Mouse (Mus musculus): ENCODE results near the gene Cd180.

Gene Cd180

GRCm38 (mm10) chr13:102745626-102746342 is 52.4 kb downstream of the Cd180 start:
- DNase-seq: no peak

GRCm38 (mm10) chr13:102746803-102747561 is 53.6 kb downstream of the Cd180 start:
- no peak for DNase-seq

- no peak for DNase-seq
Observed at GRCm38 (mm10) chr13:102749194-102749593, 55.8 kb downstream of the Cd180 start.

- DNase-seq: no peak
Observed at GRCm38 (mm10) chr13:102749891-102750290, 56.5 kb downstream of the Cd180 start.

- no peak for DNase-seq
Observed at GRCm38 (mm10) chr13:102753714-102754556, 60.6 kb downstream of the Cd180 start.

- DNase-seq: no peak
Observed at GRCm38 (mm10) chr13:102755124-102755523, 61.8 kb downstream of the Cd180 start.

GRCm38 (mm10) chr13:102756071-102756470 is 62.7 kb downstream of the Cd180 start:
- no peak for DNase-seq

- no peak for DNase-seq
Observed at GRCm38 (mm10) chr13:102758021-102758420, 64.7 kb downstream of the Cd180 start.

- DNase-seq: no peak
Observed at GRCm38 (mm10) chr13:102761410-102761809, 68.1 kb downstream of the Cd180 start.

- no peak for DNase-seq
Observed at GRCm38 (mm10) chr13:102762203-102762602, 68.8 kb downstream of the Cd180 start.

- no peak for DNase-seq
Observed at GRCm38 (mm10) chr13:102764218-102764617, 70.9 kb downstream of the Cd180 start.

- DNase-seq: no peak
Observed at GRCm38 (mm10) chr13:102765216-102765615, 71.9 kb downstream of the Cd180 start.

GRCm38 (mm10) chr13:102767110-102767509 is 73.8 kb downstream of the Cd180 start:
- DNase-seq: no peak

GRCm38 (mm10) chr13:102768512-102768911 is 75.2 kb downstream of the Cd180 start:
- no peak for DNase-seq

- no peak for DNase-seq
Observed at GRCm38 (mm10) chr13:102770194-102770593, 76.8 kb downstream of the Cd180 start.

- DNase-seq: no peak
Observed at GRCm38 (mm10) chr13:102773169-102773568, 79.8 kb downstream of the Cd180 start.

GRCm38 (mm10) chr13:102774786-102775201 is 81.4 kb downstream of the Cd180 start:
- no peak for DNase-seq

GRCm38 (mm10) chr13:102775506-102775905 is 82.1 kb downstream of the Cd180 start:
- DNase-seq: no peak

- DNase-seq: no peak
Observed at GRCm38 (mm10) chr13:102778859-102779258, 85.5 kb downstream of the Cd180 start.

- no peak for DNase-seq
Observed at GRCm38 (mm10) chr13:102779275-102779674, 85.9 kb downstream of the Cd180 start.

- no peak for DNase-seq
Observed at GRCm38 (mm10) chr13:102783531-102784310, 90.4 kb downstream of the Cd180 start.

- no peak for DNase-seq
Observed at GRCm38 (mm10) chr13:102786666-102787230, 93.4 kb downstream of the Cd180 start.

All from cerebellum, adult 9-11 months (tissue).